Mouse (Mus musculus): ENCODE data around the gene Cdc6. TPM values are rescaled to one million over a fixed set of nuclear protein-coding genes. Genes with fewer than 3 reads are reported as not detected.

Gene Cdc6
- total and polyA plus RNA-seq, 3 experiments: 56.9 to 104 (median 69.4) TPM

DNA sequence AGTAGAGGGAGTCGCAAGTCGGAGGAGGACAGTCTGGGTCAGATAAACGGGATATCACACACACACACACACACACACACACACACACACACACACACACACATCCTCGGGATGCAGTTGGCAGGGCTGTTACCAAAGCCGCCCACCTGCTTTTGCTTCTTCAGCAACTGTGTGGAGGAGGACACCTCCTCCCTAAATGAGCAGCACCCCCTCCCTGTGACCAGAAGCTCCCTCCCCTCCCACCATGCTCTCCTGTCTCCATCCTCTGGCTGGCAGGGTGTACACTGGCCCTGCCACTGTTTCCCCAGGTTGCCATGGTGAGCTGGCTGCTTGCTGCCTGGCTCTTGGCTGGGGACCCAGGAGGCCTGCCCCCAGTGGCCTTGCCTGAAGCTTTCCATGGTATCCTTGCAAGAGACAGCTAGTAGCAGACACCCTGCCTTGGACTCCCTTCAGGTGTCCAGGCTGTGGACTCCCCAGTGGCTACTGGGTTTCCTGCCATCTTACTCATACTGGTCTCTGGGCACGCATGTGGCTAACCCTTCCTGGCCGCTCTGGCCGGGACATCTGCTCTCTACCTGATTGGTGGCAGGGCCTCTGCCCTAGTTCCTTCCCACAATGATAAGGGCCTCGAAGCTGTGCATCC, 59.0 kb downstream of the Cdc6 start:
- Histone ChIP-seq H3K9me3 (replicated peaks; ENCODE audit: insufficient read depth, low read length) (no peaks in the 10 kb centered on the region), H3K27me3 (ENCODE audit: control insufficient read depth in 1 of 2, insufficient read depth in 2 of 2, low read length in 2 of 2) (no peaks in the 10 kb centered on the region), H3K9ac (ENCODE audit: control insufficient read depth, low read depth, low read length, poor library complexity, severe bottlenecking) (no peak overlapping the region), H3K36me3 (ENCODE audit: control insufficient read depth in 1 of 2, insufficient read depth in 2 of 2, low read length in 2 of 2) (peaks cover 0 to 11% of the 10 kb centered on the region in 2 experiments; a peak in 2 of 4 replicates), H3K79me2 (ENCODE audit: control insufficient read depth, insufficient read depth, low read length, poor library complexity) (no peaks in the 10 kb centered on the region), H3K4me3 (ENCODE audit: control insufficient read depth in 1 of 2, insufficient read depth in 1 of 2, low read depth in 2 of 2, low read length in 2 of 2) (no peak overlapping the region), H3K4me1 (ENCODE audit: control insufficient read depth in 1 of 2, insufficient read depth in 2 of 2, low read length in 2 of 2) (peaks cover 0 to 16% of the 10 kb centered on the region in 2 experiments), H3K27ac (ENCODE audit: control insufficient read depth, low read depth, low read length) (no peak overlapping the region)
- DNase-seq (ENCODE audit: low read depth, low spot score): no peak
- TF ChIP-seq TCF12 (IDR thresholded peaks at IDR 0.05; ENCODE audit: low read depth, low read length): no peak

DNA sequence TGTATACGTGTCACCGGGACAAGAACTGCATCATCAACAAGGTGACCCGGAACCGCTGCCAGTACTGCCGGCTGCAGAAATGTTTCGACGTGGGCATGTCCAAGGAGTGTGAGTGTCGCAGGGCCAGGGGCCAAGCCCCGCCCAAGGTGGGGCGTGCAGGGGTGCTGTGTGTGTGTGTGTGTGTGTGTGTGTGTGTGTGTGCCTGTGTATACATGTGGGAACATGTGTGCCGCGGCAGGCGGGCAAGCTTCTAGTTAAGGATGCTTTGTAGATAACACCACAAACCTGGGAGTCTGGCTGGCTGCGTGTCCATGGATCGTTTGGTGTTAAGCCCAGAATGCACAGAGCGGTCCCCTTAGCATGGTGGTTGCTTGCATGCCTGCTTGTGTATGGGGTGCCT, 60.5 kb downstream of the Cdc6 start:
- Histone ChIP-seq H3K27me3 (ENCODE audit: control insufficient read depth in 1 of 2, insufficient read depth in 2 of 2, low read length in 2 of 2) (no peaks in the 10 kb centered on the region), H3K79me2 (ENCODE audit: control insufficient read depth, insufficient read depth, low read length, poor library complexity) (no peaks in the 10 kb centered on the region), H3K27ac (ENCODE audit: control insufficient read depth, low read depth, low read length) (no peak overlapping the region), H3K36me3 (ENCODE audit: control insufficient read depth in 1 of 2, insufficient read depth in 2 of 2, low read length in 2 of 2) (peaks cover 0 to 11% of the 10 kb centered on the region in 2 experiments; a peak in 2 of 4 replicates), H3K9me3 (replicated peaks; ENCODE audit: insufficient read depth, low read length) (no peaks in the 10 kb centered on the region), H3K4me3 (ENCODE audit: control insufficient read depth in 1 of 2, insufficient read depth in 1 of 2, low read depth in 2 of 2, low read length in 2 of 2) (no peak overlapping the region), H3K4me1 (ENCODE audit: control insufficient read depth in 1 of 2, insufficient read depth in 2 of 2, low read length in 2 of 2) (peaks cover 0 to 13% of the 10 kb centered on the region in 2 experiments), H3K9ac (ENCODE audit: control insufficient read depth, low read depth, low read length, poor library complexity, severe bottlenecking) (no peak overlapping the region)
- DNase-seq (ENCODE audit: low read depth, low spot score): no peak
- TF ChIP-seq POLR2AphosphoS5 (IDR thresholded peaks at IDR 0.05; ENCODE audit: borderline replicate concordance, low read depth, low read length) (no peak), BHLHE40 (IDR thresholded peaks at IDR 0.05; ENCODE audit: borderline replicate concordance, low read depth, low read length) (no peak)

DNA sequence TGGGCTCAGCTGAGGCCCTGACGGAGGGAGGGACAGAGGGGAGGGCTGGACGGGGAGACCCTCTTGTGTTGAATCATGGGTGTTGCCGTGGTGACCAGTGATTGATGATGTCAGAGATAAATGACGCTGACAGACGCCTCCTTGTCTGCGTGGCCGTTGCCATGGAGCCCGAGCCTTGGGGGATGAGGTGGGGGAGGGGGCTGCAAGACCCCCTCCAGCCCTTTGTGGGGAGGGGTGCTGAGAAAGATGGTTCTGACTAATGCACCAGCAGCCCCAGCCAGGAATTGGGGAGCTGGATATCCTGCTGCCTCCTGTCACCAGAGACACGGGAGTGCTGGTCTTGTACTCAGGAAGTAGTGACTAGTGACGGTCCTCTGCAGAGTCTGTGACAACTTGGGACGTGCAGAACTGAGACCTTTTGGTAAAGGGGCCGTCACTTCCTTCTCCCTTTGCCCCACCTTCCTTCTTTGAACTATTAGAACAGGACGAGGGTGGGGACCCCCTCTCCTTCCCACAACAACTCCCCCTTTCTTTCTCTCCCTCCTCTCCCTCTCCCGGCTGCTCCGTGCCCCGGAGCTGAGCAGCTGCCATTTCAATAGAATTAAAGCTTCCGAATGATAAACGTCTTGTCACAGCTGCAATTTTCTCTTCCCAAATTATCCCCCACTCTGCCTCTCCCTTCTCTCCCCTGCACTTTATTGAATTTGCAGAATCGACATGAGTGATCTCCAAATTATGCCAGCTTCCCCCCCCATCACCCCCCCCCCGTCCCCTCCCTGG, 61.3 kb downstream of the Cdc6 start:
- no peak overlapping the region for H3K9ac ChIP-seq (ENCODE audit: control insufficient read depth, low read depth, low read length, poor library complexity, severe bottlenecking)
- DNase-seq (ENCODE audit: low read depth, low spot score): no peak
- no peak overlapping the region for H3K27ac ChIP-seq (ENCODE audit: control insufficient read depth, low read depth, low read length)
- no peaks in the 10 kb centered on the region for H3K79me2 ChIP-seq (ENCODE audit: control insufficient read depth, insufficient read depth, low read length, poor library complexity)
- H3K4me1 ChIP-seq (ENCODE audit: control insufficient read depth in 1 of 2, insufficient read depth in 2 of 2, low read length in 2 of 2): peaks cover 0 to 6% of the 10 kb centered on the region in 2 experiments
- no peaks in the 10 kb centered on the region for H3K9me3 ChIP-seq (replicated peaks; ENCODE audit: insufficient read depth, low read length)
- peaks cover 0 to 6% of the 10 kb centered on the region in 2 experiments; a peak in 2 of 4 replicates for H3K36me3 ChIP-seq (ENCODE audit: control insufficient read depth in 1 of 2, insufficient read depth in 2 of 2, low read length in 2 of 2)
- TF ChIP-seq SIN3A (IDR thresholded peaks at IDR 0.05; ENCODE audit: low read length): no peak
- no peak for TF ChIP-seq EP300 (IDR thresholded peaks at IDR 0.05; ENCODE audit: low read depth in 1 of 2, low read length in 2 of 2)
- no peak for TF ChIP-seq POLR2AphosphoS2 (IDR thresholded peaks at IDR 0.05; ENCODE audit: low read length)
- TF ChIP-seq RAD21 (IDR thresholded peaks at IDR 0.05; ENCODE audit: low read depth, low read length): no peak
- no peak for TF ChIP-seq JUND (IDR thresholded peaks at IDR 0.05; ENCODE audit: low read depth, low read length)
- no peak for TF ChIP-seq MEF2A (IDR thresholded peaks at IDR 0.05; ENCODE audit: extremely low read depth, insufficient replicate concordance, low read depth, low read length, poor library complexity, severe bottlenecking)
- TF ChIP-seq HCFC1 (IDR thresholded peaks at IDR 0.05; ENCODE audit: low read depth, low read length): no peak
- TF ChIP-seq CHD2 (IDR thresholded peaks at IDR 0.05; ENCODE audit: low read length): no peak
- no peak for TF ChIP-seq BHLHE40 (IDR thresholded peaks at IDR 0.05; ENCODE audit: borderline replicate concordance, low read depth, low read length)
- TF ChIP-seq MXI1 (IDR thresholded peaks at IDR 0.05; ENCODE audit: low read depth, low read length): no peak
- no peak for TF ChIP-seq TAL1 (IDR thresholded peaks at IDR 0.05; ENCODE audit: low read length)
- no peak for TF ChIP-seq GABPA (IDR thresholded peaks at IDR 0.05; ENCODE audit: low read depth, low read length)
- no peak for TF ChIP-seq NELFE (IDR thresholded peaks at IDR 0.05; ENCODE audit: low read depth, low read length)
- TF ChIP-seq MYB (IDR thresholded peaks at IDR 0.05; ENCODE audit: low read depth, low read length): no peak
- TF ChIP-seq E2F4 (IDR thresholded peaks at IDR 0.05; ENCODE audit: borderline replicate concordance, low read depth, low read length): no peak
- no peak for TF ChIP-seq RCOR1 (IDR thresholded peaks at IDR 0.05; ENCODE audit: low read depth, low read length)
- no peak for TF ChIP-seq ZMIZ1 (IDR thresholded peaks at IDR 0.05; ENCODE audit: low read depth, low read length)
- no peak for TF ChIP-seq USF2 (IDR thresholded peaks at IDR 0.05; ENCODE audit: borderline replicate concordance in 1 of 2, insufficient read depth in 1 of 2, low read depth in 1 of 2, low read length in 2 of 2)
- no peak for TF ChIP-seq ELF1 (IDR thresholded peaks at IDR 0.05; ENCODE audit: low read depth, low read length)
- no peak for TF ChIP-seq MAX (IDR thresholded peaks at IDR 0.05; ENCODE audit: low read length)
- no peak overlapping the region for H3K4me3 ChIP-seq (ENCODE audit: control insufficient read depth in 1 of 2, insufficient read depth in 1 of 2, low read depth in 2 of 2, low read length in 2 of 2)
- no peaks in the 10 kb centered on the region for H3K27me3 ChIP-seq (ENCODE audit: control insufficient read depth in 1 of 2, insufficient read depth in 2 of 2, low read length in 2 of 2)

Data from MEL (cell line).